Mouse (Mus musculus) forebrain, postnatal 0 days (tissue): ENCODE data around the gene Vsig10. TPM values are rescaled to one million over a fixed set of nuclear protein-coding genes. Genes with fewer than 3 reads are reported as not detected.

Source experiments
- ATAC-seq: fragments of 200-750 bp; cut with Nextera tagmentation; 2 replicates; pipeline ENCODE4 v1.8.0; 2017; ENCODE audit warnings: mild to moderate bottlenecking, moderate library complexity
- DNase-seq: peaks from one replicate; pipeline ENCODE4 v3.0.0-alpha.2; 2015
- H3K27ac ChIP-seq: fragments of 300-500 bp; sonication (generic); 2 replicates; pipeline ENCODE4 v1.5.1; 2014; ENCODE audit warnings: low read depth, mild to moderate bottlenecking, antibody characterized with exemption, low read length, moderate library complexity, mixed read lengths
- H3K27me3 ChIP-seq: fragments of 300-500 bp; sonication (generic); 2 replicates; pipeline ENCODE4 v1.6.1; 2014; ENCODE audit warnings: mild to moderate bottlenecking, low read length, mixed read lengths; ENCODE audit not compliant: insufficient read depth
- H3K36me3 ChIP-seq: fragments of 300-500 bp; sonication (generic); 2 replicates; pipeline ENCODE4 v1.6.1; 2014; ENCODE audit warnings: mild to moderate bottlenecking, moderate library complexity; ENCODE audit not compliant: insufficient read depth
- H3K4me1 ChIP-seq: fragments of 300-500 bp; sonication (generic); 2 replicates; pipeline ENCODE4 v1.6.1; 2014; ENCODE audit warnings: antibody characterized with exemption; ENCODE audit not compliant: insufficient read depth
- H3K4me2 ChIP-seq: fragments of 300-500 bp; sonication (generic); 2 replicates; pipeline ENCODE4 v1.6.1; 2014; ENCODE audit warnings: low read depth, mild to moderate bottlenecking, moderate library complexity
- H3K4me3 ChIP-seq: fragments of 300-500 bp; sonication (generic); 2 replicates; pipeline ENCODE4 v1.5.1; 2014; ENCODE audit warnings: low read depth, low read length, mixed read lengths
- H3K9ac ChIP-seq: fragments of 300-500 bp; sonication (generic); 2 replicates; pipeline ENCODE4 v1.6.1; 2014; ENCODE audit warnings: mild to moderate bottlenecking
- H3K9me3 ChIP-seq: fragments of 300-500 bp; sonication (generic); 2 replicates; pipeline ENCODE4 v1.6.1; 2016; ENCODE audit warnings: low read length
- CTCF ChIP-seq: sonication (generic); IDR thresholded peaks from 2 replicates; pipeline ENCODE4 v1.5.1; 2016; ENCODE audit warnings: antibody characterized with exemption, control low read depth, low read depth
- WGBS: fragments of 180-500 bp; shearing (Covaris S2); extraction: QIAGEN DNeasy Blood & Tissue Kit; methylation state at CpG from one replicate; pipeline ENCODE4 v1.1.7; 2014; 5-methylcytosine and 5-hydroxymethylcytosine counted together
- polyA plus RNA-seq: library from polyadenylated mRNA; unstranded; fragments of >200 nt; fragmentation: Nextera tagmentation; extraction: Ambion mirVana; gene quantifications from 2 replicates; pipeline ENCODE4 v1.2.1, GENCODE M21; 2015
- total RNA-seq: library from RNA; depleted of rRNA; stranded (reverse); fragments of >200 nt; gene quantifications from 2 replicates; pipeline ENCODE4 v1.2.3, GENCODE M21; 2014

Vsig10 gene
- total and polyA plus RNA-seq, 2 experiments from 2014 or later: 1.0 to 1.4 TPM

GRCm38 (mm10) chr5:117348279-117348678 is 29.4 kb downstream of the Vsig10 start:
- peak; percentile 47; the same call in 1 of the 2 replicates for ATAC-seq
- H3K4me2 ChIP-seq: no peak overlapping the region
- WGBS: 29% methylated on average over 19 of the region's 19 CpGs

GRCm38 (mm10) chr5:117354121-117354520 is 35.2 kb downstream of the Vsig10 start:
- H3K9ac ChIP-seq: no peak overlapping the region
- H3K4me3 ChIP-seq: no peak overlapping the region
- ATAC-seq: no peak
- no peak overlapping the region for H3K4me2 ChIP-seq
- no peak overlapping the region for H3K27ac ChIP-seq
- 79% methylated on average over 8 of the region's 8 CpGs for WGBS
- no peaks in the 10 kb centered on the region for H3K36me3 ChIP-seq
- no peak for TF ChIP-seq CTCF
- H3K27me3 ChIP-seq: no peaks in the 10 kb centered on the region
- 0 out of 2 replicates have a peak, but pooled peaks cover 7% of the 10 kb centered on the region for H3K4me1 ChIP-seq
- no peaks in the 10 kb centered on the region for H3K9me3 ChIP-seq
- no peak for DNase-seq

More at GRCm38 (mm10) chr5:117348279-117348678, 29.4 kb downstream of the Vsig10 start:
- H3K36me3 ChIP-seq: no peaks in the 10 kb centered on the region
- no peak for TF ChIP-seq CTCF
- DNase-seq: peak; percentile 63
- no peaks in the 10 kb centered on the region for H3K9me3 ChIP-seq
- H3K27me3 ChIP-seq: no peaks in the 10 kb centered on the region
- H3K27ac ChIP-seq: no peak overlapping the region
- no peaks in the 10 kb centered on the region for H3K4me1 ChIP-seq
- H3K4me3 ChIP-seq: no peak overlapping the region
- H3K9ac ChIP-seq: no peak overlapping the region

- Histone ChIP-seq H3K27me3 (no peaks in the 10 kb centered on the region), H3K9me3 (no peaks in the 10 kb centered on the region), H3K9ac (no peak overlapping the region), H3K36me3 (no peaks in the 10 kb centered on the region), H3K27ac (peak overlapping the region; percentile 91), H3K4me3 (peak overlapping the region; percentile 85; the same call in 1 of the 2 replicates), H3K4me1 (peaks cover 16% of the 10 kb centered on the region), H3K4me2 (peak overlapping the region; percentile 93)
- ATAC-seq: no peak
- DNase-seq: no peak
- peak; percentile 49 for TF ChIP-seq CTCF
- WGBS: 48% methylated on average over 14 of the region's 14 CpGs
These were observed 36.9 kb downstream of the Vsig10 start for GRCm38 (mm10) chr5:117355648-117356303.

- under 1% methylated on average over 22 of the region's 24 CpGs for WGBS
- Histone ChIP-seq H3K27me3 (no peaks in the 10 kb centered on the region), H3K4me2 (peak overlapping the region; percentile 93), H3K9ac (peak overlapping the region; percentile 92), H3K27ac (peak overlapping the region; percentile 91), H3K36me3 (no peaks in the 10 kb centered on the region), H3K4me3 (peak overlapping the region; percentile 85), H3K9me3 (no peaks in the 10 kb centered on the region), H3K4me1 (peaks cover 19% of the 10 kb centered on the region)
- TF ChIP-seq CTCF: no peak
- DNase-seq (peak; percentile 40), ATAC-seq (peak; percentile 46)
These were observed 37.7 kb downstream of the Vsig10 start for GRCm38 (mm10) chr5:117356365-117357128.

- Histone ChIP-seq H3K9ac (peak within 1 kb of the TSS; percentile 92), H3K4me1 (peaks cover 19% of the 10 kb centered on the region), H3K27ac (peak within 1 kb of the TSS; percentile 91), H3K4me2 (peak within 1 kb of the TSS; percentile 93), H3K9me3 (no peaks in the 10 kb centered on the region), H3K4me3 (peak within 1 kb of the TSS; percentile 85), H3K27me3 (no peaks in the 10 kb centered on the region), H3K36me3 (no peaks in the 10 kb centered on the region)
- 2% methylated on average over 10 of the region's 54 CpGs for WGBS
- no peak for TF ChIP-seq CTCF
- peak; percentile 84 for ATAC-seq
- peak; percentile 68 for DNase-seq
These were observed 38.2 kb downstream of the Vsig10 start, which contains the start of gene Wsb2 for GRCm38 (mm10) chr5:117357129-117357477. TSS of gene Wsb2 (plus strand) at chr5:117357304.

- DNase-seq (peak; percentile 43), ATAC-seq (peak; percentile 30)
- TF ChIP-seq CTCF: no peak
- 1% methylated on average over 49 of the region's 49 CpGs for WGBS
- H3K27me3 ChIP-seq: no peaks in the 10 kb centered on the region
- H3K9ac ChIP-seq: peak overlapping the region; percentile 92
- H3K4me3 ChIP-seq: peak overlapping the region; percentile 85
- no peaks in the 10 kb centered on the region for H3K36me3 ChIP-seq
- H3K4me1 ChIP-seq: peaks cover 19% of the 10 kb centered on the region
- no peaks in the 10 kb centered on the region for H3K9me3 ChIP-seq
- peak overlapping the region; percentile 91 for H3K27ac ChIP-seq
- peak overlapping the region; percentile 93 for H3K4me2 ChIP-seq
These were observed 38.8 kb downstream of the Vsig10 start for GRCm38 (mm10) chr5:117357478-117358247.
